Mouse (Mus musculus) Muller cell, postnatal 12 days (primary cell): Measurements from ENCODE around the gene Krtcap3.

Source experiments
- DNase-seq: peaks from one replicate; pipeline ENCODE4 v3.0.0-alpha.2; 2015; ENCODE audit errors: inconsistent ontology term

The Krtcap3 gene

DNA sequence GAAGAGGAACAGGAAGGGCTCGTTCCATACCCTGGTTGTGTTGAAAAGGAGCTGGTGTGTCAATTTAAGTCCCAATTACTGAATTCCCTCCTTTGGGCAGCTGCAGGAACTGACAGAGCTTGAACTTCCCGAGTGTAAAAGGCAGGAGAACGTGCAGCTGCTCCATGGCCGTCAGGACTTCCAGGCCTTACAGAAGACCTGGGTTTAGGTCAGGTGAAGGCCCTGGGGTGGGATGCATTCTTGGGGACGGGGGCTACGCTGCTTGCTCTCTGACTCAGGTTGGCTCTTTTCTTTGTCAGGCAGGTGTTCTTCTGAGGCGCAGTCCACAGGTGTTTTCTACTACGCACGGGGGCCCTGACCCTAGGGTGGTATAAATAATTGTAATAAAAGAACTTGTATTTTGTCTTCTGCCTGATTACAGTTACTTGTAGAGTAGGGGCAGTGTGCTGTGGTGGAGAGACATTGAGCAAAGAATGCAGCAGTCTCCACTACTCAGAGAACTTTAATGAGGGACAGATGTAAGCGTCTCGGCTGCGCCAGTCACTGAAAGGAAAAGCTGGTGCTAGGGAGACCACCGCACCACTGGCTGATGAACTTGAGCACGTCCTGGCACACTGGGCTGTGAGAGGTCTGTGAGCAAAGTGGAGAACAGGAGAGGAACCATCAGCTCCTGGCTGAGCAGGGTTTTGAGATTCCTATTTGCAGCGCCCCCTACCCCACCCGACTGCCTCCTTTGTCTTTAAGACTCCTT lies 1.5 kb downstream of the Krtcap3 start:
- no peak for DNase-seq

DNA sequence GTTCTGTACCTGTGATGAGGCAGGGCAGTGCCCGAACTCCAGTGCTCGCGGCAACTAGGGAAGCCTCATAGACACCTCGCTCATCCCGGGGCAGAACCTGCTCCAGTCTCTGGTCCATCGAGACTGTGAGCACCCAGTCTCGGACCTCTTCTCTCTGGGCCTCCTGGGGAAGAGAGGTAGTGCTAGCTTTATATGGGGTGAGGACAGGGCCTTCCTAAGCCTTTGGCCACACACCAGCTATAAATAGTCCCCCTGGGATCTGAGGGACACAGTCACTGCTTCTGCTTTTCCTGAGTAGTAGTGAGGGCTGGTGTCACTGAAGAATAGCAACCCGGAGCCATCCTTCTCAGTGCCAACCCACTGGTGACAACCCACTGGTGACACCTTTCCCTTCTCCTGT lies 2.3 kb downstream of the Krtcap3 start:
- DNase-seq: no peak

DNA sequence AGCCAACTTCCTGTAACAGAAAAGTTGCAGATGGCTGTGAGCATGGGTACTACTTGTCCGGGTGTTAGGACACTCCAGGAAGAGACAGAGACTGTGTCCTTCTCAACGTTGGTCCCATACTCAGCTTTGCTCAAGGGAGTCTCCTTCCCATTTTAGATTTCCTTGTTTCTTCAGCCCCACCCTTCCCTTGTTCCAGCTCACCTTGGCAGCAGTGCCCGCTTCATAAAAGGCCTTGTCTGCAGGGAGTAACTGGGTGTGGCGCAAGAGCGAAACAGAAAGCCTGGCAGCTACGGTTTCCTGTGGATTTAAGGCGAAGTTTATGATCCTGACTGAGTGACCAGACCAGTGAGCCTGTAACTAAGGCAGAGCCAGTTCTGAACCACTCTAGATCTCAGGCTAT lies 3.0 kb downstream of the Krtcap3 start:
- no peak for DNase-seq

DNA sequence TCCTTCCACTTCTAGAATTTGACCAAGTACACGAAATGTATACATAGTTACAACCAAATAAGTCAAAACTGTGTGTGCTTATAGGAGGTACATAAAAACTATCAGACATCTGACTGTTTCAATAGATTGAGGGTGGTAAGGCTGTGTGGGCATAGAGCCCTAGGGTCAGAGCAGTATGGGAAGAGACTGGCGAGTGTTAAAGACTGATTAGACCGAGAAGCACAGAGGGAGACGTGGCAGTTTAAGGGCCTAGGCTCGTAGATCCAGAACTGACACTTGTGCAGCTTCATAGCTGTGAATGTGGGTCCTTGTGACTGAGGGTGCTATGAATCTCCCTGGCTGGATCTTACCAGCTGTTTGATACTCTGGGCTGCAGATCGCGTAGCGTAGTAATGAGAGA lies 3.4 kb downstream of the Krtcap3 start:
- DNase-seq: no peak

DNA sequence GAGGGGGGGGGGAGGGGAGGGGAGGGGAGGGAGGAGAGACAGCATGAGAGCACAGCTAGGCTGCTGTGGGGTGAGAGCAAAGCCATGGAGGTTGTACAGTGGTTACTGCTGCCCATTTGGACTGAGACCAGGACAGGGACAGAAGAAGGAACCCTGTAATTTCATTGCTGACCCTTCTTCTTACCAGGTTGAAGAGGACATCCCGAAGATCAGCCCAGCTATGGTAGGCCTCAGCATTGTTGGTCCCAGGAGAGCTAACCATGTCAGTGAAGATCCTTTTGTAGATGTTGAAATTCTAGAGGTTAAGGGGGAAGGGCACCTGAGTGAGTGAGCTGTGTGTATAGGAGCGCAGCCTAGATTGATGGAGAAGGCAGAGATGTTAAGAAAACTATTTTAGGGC lies 3.9 kb downstream of the Krtcap3 start:
- no peak for DNase-seq

DNA sequence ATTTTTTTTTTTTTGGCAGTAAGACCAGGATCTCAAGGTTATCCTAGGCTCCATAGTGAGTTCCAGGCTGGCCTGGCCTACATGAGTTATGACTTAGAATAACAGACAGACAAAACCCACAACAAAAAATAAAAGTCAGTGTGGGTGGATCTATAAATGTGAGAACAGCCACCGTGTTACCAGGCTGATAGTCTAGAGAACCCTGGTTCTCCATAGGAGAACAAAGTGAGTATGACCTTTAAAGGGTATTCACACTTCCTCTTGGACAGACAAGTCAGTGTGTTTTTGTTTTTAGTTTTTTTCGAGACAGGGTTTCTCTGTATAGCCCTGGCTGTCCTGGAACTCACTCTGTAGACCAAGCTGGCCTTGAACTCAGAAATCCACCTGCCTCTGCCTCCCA lies 4.5 kb downstream of the Krtcap3 start:
- no peak for DNase-seq

DNA sequence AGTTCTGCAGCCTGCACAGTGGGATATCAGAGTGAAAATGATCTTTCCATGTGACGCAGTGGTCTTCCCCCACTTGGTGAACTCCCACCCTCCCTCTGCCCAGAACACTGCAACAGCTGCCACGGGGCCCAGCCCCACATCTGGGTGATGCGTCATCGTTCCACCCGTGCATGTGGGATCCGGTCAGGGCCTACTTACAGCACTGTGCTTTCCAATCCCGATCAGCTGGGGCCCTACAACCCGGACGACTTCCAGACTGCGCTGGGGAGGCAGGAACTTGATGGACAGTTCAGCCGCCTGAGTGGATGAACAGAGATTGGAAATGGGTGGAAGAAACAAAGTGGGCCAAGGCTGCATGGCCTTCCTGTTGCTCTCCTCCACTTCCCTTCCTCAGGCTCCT lies 6.1 kb downstream of the Krtcap3 start:
- no peak for DNase-seq

DNA sequence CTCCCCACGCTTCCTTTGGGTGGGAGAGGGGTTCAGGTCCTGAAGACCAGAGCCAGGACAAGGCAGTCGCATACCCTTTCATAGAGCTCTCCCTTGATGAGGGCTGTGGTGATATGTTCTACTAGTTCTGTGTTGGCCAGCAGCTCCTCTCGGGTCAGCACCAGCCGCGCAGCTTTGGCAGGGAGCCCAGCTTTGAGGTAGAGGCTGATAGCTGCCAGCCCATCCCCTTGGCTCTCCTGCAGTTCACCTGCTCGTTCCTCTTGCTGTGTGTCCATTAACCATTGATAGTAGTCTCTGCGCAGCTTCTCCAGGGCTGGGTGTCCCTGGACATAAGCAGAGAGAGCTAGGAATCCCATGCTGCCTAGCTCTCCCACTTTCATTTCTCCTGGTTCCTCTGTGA lies 14.6 kb downstream of the Krtcap3 start:
- no peak for DNase-seq

DNA sequence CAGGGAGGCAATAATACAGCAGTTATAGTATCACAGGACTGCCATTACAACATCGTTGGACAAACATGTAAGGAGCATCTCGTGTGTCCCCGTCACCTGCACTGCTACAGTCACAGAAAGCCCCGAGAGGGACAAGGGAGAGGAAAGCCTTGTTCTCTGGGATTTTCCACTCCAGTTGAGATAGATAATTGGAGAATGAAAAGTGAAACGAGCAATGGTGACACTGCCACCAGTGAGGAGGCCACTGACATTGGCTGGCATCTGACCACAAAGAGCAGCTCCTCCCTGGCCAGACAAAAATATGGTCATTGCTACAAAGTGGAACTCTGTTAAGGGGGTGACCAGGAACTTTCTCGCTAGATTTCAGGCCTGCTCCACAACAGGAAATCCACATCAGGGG lies 16.2 kb downstream of the Krtcap3 start:
- peak; percentile 56 for DNase-seq

DNA sequence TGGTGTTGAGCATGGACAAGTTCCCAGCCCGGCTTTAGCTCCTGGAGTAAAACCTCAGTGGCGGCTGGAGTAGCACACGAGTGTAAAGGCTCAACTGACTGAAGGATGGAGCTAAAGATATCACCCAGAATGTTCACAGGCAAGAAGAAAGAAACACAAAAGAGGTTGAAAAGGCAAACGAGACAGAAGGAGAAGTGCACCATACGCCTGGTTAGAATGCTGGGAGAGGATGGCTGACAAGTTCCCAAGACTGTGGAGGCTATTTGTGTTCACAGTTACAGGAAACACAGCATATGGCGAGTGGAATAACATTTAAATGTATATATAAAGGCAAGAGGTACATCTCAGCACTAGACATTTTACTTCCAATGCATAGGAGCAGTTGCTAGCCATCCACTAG lies 21.5 kb downstream of the Krtcap3 start:
- no peak for DNase-seq

DNA sequence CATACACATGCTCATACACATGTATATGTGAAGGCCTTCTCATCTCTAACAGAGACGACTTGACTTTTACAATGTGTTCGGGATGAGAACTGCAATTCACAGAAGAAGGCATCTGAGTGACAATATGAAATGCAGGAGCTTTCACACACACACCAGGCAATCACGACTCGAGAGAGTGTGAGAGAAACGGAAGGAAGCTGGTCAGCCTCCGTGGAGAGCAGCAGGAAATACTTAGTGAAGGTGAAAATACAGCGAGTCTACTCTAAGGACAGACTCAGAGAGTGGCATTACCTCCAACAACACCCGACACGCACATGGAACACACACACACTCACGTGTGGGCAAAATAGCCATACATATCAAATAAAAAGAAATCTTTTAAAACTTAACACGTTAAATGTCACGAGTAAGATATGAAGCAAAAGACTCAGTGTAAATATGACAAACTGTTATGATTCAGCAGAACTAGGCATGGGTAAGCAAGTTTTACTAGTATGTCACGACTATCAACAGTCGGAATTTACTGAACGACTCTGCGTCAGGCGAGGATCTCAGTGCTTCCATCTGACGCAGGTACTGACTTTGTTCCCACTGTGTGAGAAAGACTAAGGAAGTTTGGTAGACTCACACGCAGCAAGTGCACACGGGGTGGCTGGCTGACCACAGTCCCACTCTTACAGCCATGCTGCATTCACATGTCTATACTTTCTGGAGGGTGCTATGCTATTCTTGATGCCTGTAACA lies 27.9 kb downstream of the Krtcap3 start:
- no peak for DNase-seq

DNA sequence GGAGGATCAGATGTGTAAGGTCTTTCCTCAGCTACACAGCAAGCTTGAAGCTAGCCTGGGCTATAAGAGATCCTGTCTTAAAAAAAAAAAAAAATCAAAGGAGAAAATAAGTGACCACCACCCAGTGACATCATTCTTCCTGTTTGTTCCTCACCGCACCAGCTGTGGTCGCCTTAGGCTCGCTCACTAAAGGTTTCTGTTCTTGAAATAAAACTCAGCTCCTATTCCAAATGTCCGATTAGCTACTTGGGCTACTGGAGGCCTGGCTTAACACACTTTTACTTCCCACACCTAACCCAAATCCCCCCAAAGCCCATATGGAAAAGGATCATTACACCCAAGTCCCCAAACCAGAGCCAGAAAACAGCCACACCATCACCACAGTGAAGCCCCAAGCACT lies 36.7 kb downstream of the Krtcap3 start:
- DNase-seq: no peak

DNA sequence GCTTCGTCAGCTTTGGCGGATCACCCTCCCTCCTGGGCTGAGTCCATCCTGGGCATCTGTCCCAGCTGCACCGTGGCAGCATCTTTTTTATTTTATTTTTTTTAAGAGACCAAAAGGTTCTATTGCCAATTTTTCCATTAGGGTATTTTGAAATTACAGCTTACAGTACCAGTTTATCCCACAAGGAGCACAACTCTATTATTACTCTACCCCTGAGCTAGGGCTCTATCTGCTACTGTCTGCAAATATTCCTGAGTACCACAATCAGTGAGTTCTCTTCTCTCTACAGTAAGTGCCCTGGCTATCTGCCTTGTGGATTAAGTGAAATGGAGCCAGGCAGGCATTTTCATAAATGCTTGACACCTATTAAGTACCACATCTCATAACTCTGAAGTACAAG lies 37.2 kb downstream of the Krtcap3 start:
- no peak for DNase-seq

DNA sequence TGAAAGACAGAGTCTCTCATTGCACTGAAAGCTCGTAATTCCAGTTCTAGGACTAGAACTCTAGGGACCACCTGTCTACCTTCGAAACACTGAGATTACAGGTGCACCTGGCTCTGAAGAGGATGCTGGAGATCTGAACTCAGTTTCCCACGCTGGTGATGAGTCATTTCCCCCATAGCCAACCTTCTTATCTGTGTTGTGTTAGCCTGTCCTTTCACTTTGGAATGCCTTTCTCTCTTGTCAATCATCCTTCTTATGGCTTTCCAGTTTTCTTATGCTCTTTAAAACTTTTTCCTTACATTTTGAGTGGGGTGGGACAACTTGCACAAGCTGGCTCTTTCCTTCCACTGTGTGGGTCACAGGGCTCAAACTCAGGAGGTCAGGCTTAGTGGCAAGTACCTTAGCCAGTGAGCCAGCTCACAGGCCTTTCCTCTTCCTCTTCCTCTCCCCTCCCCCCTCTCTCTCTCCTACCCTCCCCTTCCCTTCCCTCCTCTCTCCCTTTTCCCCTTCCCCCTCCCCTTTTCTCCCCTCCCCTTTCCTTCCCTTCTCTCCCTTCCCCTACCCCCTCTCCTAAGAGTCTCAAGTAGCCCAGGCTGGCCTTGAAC lies 38.2 kb downstream of the Krtcap3 start:
- no peak for DNase-seq

DNA sequence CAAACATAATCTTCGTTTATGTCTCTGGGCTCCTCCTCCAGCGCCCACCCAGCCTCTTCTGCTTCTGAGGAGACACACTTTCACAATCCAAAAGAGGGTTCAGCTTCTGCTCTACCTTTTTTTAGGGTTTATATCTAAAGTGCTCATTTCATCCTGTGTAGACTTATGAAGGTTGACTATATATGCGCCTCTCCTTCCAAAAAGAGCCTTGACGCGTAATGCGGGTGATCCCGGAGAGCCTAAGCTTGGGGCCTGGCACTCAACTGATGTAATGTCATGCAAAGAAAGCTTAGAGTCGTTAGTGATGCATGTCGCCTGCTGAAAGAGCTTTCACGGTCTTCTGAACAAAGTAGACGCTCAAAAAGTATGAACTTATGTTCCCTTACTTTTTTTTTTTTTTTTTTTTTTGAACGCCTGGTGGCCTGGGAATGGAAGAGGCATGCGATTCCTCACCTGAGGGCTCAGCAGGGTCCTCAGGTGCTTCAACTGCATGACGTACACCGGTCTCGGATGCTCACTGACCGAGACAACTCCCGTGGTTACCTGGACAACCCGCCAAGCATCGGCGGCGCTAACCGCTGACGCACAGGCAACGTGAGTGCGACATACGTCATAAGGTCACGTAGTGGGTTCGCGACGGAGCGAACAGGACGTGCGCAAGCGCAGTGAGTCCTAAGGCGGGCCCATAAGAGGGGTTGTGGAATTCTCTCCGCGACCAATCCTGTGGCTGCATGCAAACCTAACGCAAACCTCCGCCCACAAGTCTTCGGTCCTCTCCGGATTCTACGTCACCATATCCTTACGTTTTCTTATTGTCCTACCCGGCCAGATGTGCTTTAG lies 39.2 kb downstream of the Krtcap3 start, which contains the start of gene Ift172:
Gene Ift172 (minus strand): TSS at position 596 of the 840 bp plus-strand sequence.
- DNase-seq: peak; percentile 94

DNA sequence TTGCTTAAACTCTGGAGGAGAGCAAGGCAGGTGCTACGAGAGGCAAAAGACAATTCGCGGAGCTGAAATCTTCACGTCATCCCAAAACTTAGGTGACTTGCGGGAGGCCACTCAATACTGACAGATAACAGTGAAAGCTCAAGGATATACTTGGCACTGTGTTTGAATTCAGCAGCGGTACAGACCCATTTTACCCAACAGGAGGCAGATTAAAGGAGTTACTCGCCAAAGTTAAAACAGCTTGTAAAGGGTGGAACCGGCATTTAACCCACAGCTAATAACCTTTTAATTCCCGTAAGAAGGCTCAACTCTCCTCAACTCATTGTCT lies 39.8 kb downstream of the Krtcap3 start:
- no peak for DNase-seq

DNA sequence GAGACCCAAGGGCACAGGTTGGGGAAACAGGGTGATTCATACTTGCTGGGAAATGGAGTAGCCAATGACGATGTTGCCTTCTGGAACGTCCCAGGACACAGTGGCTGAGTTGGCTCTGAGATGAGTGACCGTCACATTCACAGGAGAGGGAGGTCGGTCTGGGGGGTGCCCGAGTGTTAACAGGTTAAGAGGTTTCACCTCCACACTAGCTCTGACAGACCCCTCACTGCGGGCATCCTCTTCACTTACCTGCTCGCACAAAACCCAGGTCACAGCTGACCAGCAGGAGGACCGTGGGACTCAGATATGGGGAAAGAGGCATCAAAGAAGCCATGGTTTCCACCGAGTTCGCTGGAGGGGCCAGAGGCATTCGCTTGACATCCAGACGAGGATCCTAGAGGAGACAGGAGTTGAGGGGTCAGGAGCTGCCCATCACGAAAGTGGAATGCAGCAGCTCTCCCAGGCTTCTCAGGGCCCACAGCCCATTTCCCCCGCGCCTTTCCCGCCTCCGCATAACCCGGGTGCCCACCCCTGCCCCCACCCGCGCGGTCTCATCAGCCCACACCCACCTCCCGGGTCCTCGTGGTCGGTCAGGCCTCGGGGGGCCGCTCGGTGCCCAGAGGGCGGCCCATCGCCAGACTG lies 43.6 kb downstream of the Krtcap3 start:
- DNase-seq: peak; percentile 7

DNA sequence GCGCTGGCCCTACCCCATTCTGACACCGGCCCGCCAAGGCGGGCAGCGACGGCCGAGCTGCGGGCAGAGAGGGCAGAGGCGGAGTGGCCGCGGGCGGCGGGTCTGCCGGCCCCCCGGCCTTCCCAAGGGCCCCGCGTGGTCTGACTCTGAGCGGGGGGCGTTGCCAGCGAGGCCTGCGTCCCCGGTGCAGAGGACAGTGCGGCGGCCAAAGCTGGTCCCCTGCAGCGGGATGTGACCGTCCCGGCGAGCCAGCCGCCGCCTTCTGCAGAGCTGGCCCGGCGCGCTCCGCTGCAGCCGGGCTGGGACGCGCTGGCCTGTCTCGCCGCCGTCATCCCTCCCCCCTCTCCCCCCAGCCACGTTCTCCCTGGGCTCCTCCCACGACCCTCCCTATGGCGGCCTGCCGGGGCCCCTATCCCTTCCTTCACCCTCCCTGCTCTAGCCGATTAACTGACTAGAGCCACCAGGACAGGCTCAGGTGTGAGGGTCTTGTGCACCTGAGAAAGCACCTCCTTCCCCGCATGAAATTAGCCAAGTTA lies 44.2 kb downstream of the Krtcap3 start, which contains the start of gene Fndc4:
Gene Fndc4 (minus strand): TSS at position 475 of the 536 bp plus-strand sequence.
- DNase-seq: peak; percentile 63

DNA sequence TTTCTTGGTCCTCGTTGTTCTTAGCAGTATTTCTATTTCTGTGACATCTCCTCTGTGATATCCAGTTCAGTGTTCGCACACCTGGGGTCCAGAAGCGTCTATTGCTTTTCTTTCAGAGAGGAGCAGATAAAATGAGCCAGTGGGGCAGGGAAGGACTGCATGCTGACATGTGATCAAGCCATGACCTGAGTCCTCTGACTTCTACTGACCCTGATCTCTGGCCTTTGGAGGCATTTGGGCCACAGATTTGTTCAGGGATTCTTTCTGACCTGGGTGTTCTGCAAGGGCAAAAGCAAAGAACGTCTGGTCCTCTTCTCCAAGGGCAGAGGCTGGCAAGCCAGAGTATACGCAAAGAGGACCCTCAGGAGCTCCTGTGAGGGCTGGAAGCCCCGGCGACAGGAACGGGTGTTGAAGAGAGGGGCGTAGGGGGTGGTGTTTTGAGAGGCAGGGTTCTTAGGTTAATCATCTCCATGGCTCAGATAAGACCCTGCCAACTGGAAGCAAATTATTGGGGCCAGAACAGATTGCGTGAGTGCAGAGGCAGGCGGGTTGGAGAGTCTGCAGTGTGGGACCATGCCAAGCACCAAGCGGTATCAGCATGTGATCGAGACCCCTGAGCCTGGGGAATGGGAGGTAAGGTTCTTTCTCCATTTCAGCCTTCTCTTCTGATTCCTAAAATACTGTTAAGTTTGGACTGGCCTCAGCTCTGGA lies 45.7 kb downstream of the Krtcap3 start, which contains the start of gene Gckr:
Gene Gckr (plus strand): TSS at position 397 of the 711 bp plus-strand sequence.
- DNase-seq: no peak

DNA sequence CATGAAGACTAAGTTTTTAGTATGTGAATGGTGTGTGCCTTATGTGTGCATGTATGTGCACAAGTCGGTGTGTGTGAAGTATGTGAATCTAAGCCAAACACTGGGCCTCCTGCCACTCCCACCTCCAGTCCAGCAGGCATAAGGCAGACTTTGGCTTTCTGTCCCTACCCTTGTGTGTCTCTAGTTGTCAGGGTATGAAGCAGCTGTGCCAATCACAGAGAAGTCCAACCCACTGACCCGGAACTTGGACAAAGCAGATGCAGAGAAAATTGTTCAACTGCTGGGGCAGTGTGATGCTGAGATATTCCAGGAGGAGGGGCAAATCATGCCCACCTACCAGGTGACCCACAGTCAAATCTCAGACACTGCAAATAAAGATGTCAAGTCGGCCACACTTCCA lies 46.5 kb downstream of the Krtcap3 start:
- DNase-seq: no peak
